Mouse (Mus musculus): ENCODE data around the gene Plagl1. TPM values are rescaled to one million over a fixed set of nuclear protein-coding genes. Genes with fewer than 3 reads are reported as not detected.

Gene Plagl1
- polyA plus RNA-seq (2015; fragmentation: Nextera tagmentation; extraction: Ambion mirVana) = 19.4 and 21.4 TPM in 2 replicates

DNA sequence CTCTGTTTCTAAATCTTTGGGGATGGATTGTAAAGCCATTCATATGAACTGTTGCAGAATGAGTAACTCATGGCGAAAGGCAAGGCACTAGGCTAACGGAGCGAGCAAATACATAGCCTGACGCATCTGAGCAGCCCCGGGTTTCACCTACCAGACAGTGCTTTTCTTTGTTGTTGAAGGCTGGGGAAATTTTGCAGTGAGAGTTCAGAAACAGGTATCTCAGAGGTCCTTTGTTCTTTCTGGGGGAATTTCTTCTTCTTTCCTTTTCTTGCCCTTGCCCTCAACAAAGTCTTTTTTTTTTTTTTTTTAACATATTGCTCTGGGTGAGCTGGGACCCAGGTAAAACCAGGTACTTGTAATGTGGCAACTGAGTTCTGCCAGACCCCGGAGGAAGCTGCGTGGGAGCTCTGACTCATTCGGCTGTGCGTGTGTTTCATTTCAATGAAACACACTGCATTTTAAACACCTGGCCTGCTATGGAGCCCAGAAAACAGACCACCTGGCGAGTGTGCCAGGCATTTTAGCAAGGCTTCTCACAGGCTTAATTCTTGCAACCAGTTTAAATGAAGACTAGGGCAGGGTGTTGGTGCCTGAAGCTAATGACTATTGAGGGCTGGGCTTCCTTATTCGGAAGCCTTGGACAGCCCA lies at the start of gene Plagl1:
Gene Plagl1, plus strand, starts transcription at position 484 of the 648 bp plus-strand sequence.

DNA sequence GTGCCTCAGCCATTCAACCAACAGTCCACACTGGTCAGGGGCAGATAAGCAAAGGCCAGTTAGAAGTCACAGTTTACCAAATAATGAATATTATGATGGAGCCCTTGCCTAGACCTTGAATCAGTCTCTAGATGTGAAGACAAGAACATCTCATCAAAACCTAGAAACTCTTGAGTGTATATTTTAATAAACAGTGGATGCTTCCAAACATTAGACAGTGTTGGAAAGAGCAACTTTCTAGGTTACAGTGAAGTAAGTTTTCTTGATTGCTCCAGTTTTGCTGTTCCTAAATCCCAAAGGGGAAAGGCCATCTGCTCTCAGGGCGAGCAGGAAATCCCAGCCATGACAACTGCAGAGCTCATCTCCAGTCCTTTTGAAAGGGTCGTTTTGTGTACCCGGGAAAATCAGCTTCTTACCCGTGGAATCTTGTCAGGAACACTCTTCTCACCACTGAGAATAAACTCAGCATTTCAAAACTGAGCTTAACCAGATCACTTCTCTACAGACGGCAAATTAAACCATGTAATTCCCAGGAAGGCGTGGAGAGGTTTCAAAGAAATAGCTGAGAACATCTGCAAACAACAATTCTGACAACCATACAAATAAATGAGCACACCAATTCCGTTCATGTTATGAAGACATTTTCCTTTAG lies 117.8 kb downstream of the Plagl1 start, which contains the start of gene Zc2hc1b:
Gene Zc2hc1b, minus strand, starts transcription at position 51 of the 652 bp plus-strand sequence.

Other genes with a start within 250 kb of the Plagl1 start
- 32.5 and 34.1 TPM in 2 replicates for gene Utrn, start 191.1 kb upstream of the Plagl1 start, polyA plus RNA-seq (2015; fragmentation: Nextera tagmentation; extraction: Ambion mirVana)
- gene Stx11, start 96.2 kb upstream of the Plagl1 start, polyA plus RNA-seq (2015; fragmentation: Nextera tagmentation; extraction: Ambion mirVana) = 1.4 and 1.5 TPM in 2 replicates
- 29.9 and 30.3 TPM in 2 replicates for gene Sf3b5, start 55.2 kb upstream of the Plagl1 start, polyA plus RNA-seq (2015; fragmentation: Nextera tagmentation; extraction: Ambion mirVana)
- not detected in 2 replicates for gene Zc2hc1b, start 117.5 kb downstream of the Plagl1 start, polyA plus RNA-seq (2015; fragmentation: Nextera tagmentation; extraction: Ambion mirVana)
- gene Ltv1, start 132.7 kb downstream of the Plagl1 start, polyA plus RNA-seq (2015; fragmentation: Nextera tagmentation; extraction: Ambion mirVana) = 24.4 and 27.6 TPM in 2 replicates

Measured in neural tube, postnatal 0 days (tissue).